Mouse (Mus musculus): ENCODE results near the gene Chil5. TPM values are rescaled to one million over a fixed set of nuclear protein-coding genes. Genes with fewer than 3 reads are reported as not detected.
"Not testable (repeated sequence)": the region's sequence is repeated elsewhere in the genome, so short reads cannot be mapped to it uniquely, and the experiment has no call there.

Chil5 gene
- polyA plus RNA-seq (2015; fragmentation: Nextera tagmentation; extraction: Ambion mirVana), result 0.31 and 0.35 TPM in 2 replicates

DNA sequence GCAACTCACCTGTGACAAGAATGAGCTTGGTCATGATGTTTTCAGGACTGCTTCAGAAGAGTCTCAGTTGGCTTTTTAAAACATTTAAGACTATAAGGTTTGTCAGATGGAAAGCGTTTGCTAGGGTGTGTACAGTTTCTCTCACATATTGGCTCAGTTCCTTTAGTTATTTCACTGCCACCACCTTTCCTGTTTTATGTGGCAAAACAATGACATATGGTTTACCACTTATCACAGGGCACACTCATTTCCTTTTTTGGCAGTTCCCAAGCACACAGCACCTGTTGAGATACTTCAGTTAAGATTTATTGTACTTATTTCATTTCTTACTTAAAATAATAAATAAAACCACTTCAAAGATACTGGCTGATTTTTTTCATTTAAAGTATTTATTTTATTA is at the start of gene Chil5:
Gene Chil5 (minus strand): TSS at position 34 of the 400 bp plus-strand sequence.
- Histone ChIP-seq H3K4me1 (no peaks in the 10 kb centered on the region), H3K27me3 (replicated peaks) (no peaks in the 10 kb centered on the region), H3K36me3 (no peaks in the 10 kb centered on the region), H3K4me3 (no peak within 1 kb of the TSS), H3K9ac (no peak within 1 kb of the TSS), H3K9me3 (no peaks in the 10 kb centered on the region), H3K27ac (replicated peaks) (no peak within 1 kb of the TSS), H3K4me2 (no peak within 1 kb of the TSS)
- no peak for ATAC-seq (ENCODE audit: extremely low read depth, insufficient number of reproducible peaks, low FRiP score, low TSS enrichment)
- 75% methylated on average over 1 of the region's 1 CpGs for WGBS

- H3K27me3 ChIP-seq (replicated peaks), result 0 out of 2 replicates have a peak, but pooled peaks cover 3% of the 10 kb centered on the region
- no peaks in the 10 kb centered on the region for H3K9me3 ChIP-seq
- H3K4me2 ChIP-seq, result no peak overlapping the region
- no peak overlapping the region for H3K4me3 ChIP-seq
- 28% methylated on average over 1 of the region's 1 CpGs for WGBS
- H3K27ac ChIP-seq (replicated peaks), result no peak overlapping the region
- no peaks in the 10 kb centered on the region for H3K4me1 ChIP-seq
- no peak overlapping the region for H3K9ac ChIP-seq
- H3K36me3 ChIP-seq, result no peaks in the 10 kb centered on the region
- no peak for ATAC-seq (ENCODE audit: extremely low read depth, insufficient number of reproducible peaks, low FRiP score, low TSS enrichment)
Observed at GRCm38 (mm10) chr3:106074824-106075223, 42.2 kb upstream of the Chil5 start.

- Histone ChIP-seq H3K4me1 (no peaks in the 10 kb centered on the region), H3K27me3 (replicated peaks) (0 out of 2 replicates have a peak, but pooled peaks cover 3% of the 10 kb centered on the region), H3K9me3 (no peaks in the 10 kb centered on the region), H3K4me3 (no peak overlapping the region), H3K4me2 (no peak overlapping the region), H3K9ac (no peak overlapping the region), H3K36me3 (no peaks in the 10 kb centered on the region), H3K27ac (replicated peaks) (no peak overlapping the region)
- ATAC-seq (ENCODE audit: extremely low read depth, insufficient number of reproducible peaks, low FRiP score, low TSS enrichment), result no peak
- WGBS, result 75% methylated on average over 2 of the region's 2 CpGs
Observed at GRCm38 (mm10) chr3:106070994-106071393, 38.4 kb upstream of the Chil5 start.

GRCm38 (mm10) chr3:106067707-106068106 is 35.1 kb upstream of the Chil5 start:
- not testable (repeated sequence) for H3K4me2 ChIP-seq; H3K4me1 ChIP-seq; H3K27ac ChIP-seq (replicated peaks); H3K9me3 ChIP-seq; H3K36me3 ChIP-seq; H3K4me3 ChIP-seq; H3K9ac ChIP-seq; H3K27me3 ChIP-seq (replicated peaks); ATAC-seq (ENCODE audit: extremely low read depth, insufficient number of reproducible peaks, low FRiP score, low TSS enrichment)
- 35% methylated on average over 5 of the region's 5 CpGs for WGBS

DNA sequence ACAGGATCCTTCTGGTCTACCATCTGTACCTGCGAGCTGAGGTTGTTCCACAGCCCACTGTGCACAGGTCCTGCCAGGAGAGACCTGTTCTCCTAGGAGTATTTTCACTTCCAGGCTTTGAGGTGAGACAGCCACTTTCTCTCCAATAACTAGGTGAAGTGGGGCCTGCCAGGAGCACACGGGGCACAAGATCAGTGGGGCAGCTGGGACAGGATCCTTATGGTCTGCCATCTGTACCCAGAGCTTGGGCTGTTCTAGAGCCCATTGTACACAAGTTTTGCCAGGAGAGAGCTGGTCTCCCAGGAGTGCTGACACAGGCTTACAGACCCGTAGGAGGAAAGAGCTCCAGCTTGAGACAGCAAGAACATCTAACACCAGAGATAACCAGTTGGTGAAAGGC is 25.4 kb upstream of the Chil5 start:
- Histone ChIP-seq H3K4me2 (no peak overlapping the region), H3K4me3 (no peak overlapping the region), H3K36me3 (no peaks in the 10 kb centered on the region), H3K9ac (no peak overlapping the region), H3K27ac (replicated peaks) (no peak overlapping the region), H3K4me1 (no peaks in the 10 kb centered on the region), H3K27me3 (replicated peaks) (no peaks in the 10 kb centered on the region), H3K9me3 (no peaks in the 10 kb centered on the region)
- 70% methylated on average over 3 of the region's 3 CpGs for WGBS
- no peak for ATAC-seq (ENCODE audit: extremely low read depth, insufficient number of reproducible peaks, low FRiP score, low TSS enrichment)

GRCm38 (mm10) chr3:106051896-106052295 is 19.3 kb upstream of the Chil5 start:
- ATAC-seq (ENCODE audit: extremely low read depth, insufficient number of reproducible peaks, low FRiP score, low TSS enrichment), result no peak
- Histone ChIP-seq H3K4me2 (no peak overlapping the region), H3K27ac (replicated peaks) (no peak overlapping the region), H3K4me1 (no peaks in the 10 kb centered on the region), H3K4me3 (no peak overlapping the region), H3K27me3 (replicated peaks) (no peaks in the 10 kb centered on the region), H3K9ac (no peak overlapping the region), H3K9me3 (no peaks in the 10 kb centered on the region), H3K36me3 (no peaks in the 10 kb centered on the region)
- 45% methylated on average over 18 of the region's 18 CpGs for WGBS

DNA sequence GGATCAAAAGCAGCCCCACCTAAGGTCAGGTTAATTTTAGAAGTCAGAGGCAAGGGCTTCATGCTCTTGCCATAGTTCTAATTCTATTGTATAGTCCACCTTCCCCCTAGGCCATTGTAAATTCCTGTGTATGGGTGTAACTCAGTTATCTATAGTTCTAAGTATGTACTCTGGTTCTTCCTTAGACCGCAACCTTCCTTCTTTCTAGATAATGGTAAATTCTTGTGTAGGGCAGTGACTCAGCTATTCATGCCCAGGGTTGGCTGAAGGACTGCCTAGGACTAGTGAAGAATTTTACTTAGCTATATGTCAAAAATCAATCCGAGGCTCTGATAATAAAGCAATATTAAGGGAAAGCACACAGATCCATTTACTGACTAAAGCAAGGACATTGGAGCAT is 7.7 kb upstream of the Chil5 start:
- ATAC-seq (ENCODE audit: extremely low read depth, insufficient number of reproducible peaks, low FRiP score, low TSS enrichment), result no peak
- no peaks in the 10 kb centered on the region for H3K9me3 ChIP-seq
- no peaks in the 10 kb centered on the region for H3K36me3 ChIP-seq
- H3K27me3 ChIP-seq (replicated peaks), result no peaks in the 10 kb centered on the region
- 61% methylated on average over 2 of the region's 2 CpGs for WGBS
- H3K4me2 ChIP-seq, result no peak overlapping the region
- H3K4me3 ChIP-seq, result no peak overlapping the region
- H3K4me1 ChIP-seq, result no peaks in the 10 kb centered on the region
- H3K27ac ChIP-seq (replicated peaks), result no peak overlapping the region
- no peak overlapping the region for H3K9ac ChIP-seq

- Histone ChIP-seq H3K4me2 (no peak overlapping the region), H3K27ac (replicated peaks) (no peak overlapping the region), H3K9ac (no peak overlapping the region), H3K9me3 (no peaks in the 10 kb centered on the region), H3K4me3 (no peak overlapping the region), H3K36me3 (no peaks in the 10 kb centered on the region), H3K4me1 (no peaks in the 10 kb centered on the region), H3K27me3 (replicated peaks) (no peaks in the 10 kb centered on the region)
- WGBS, result 84% methylated on average over 2 of the region's 2 CpGs
- ATAC-seq (ENCODE audit: extremely low read depth, insufficient number of reproducible peaks, low FRiP score, low TSS enrichment), result no peak
Observed at GRCm38 (mm10) chr3:106024135-106024534, 8.5 kb downstream of the Chil5 start.

- no peak for ATAC-seq (ENCODE audit: extremely low read depth, insufficient number of reproducible peaks, low FRiP score, low TSS enrichment)
- Histone ChIP-seq H3K36me3 (no peaks in the 10 kb centered on the region), H3K4me1 (no peaks in the 10 kb centered on the region), H3K4me3 (no peak overlapping the region), H3K27me3 (replicated peaks) (no peaks in the 10 kb centered on the region), H3K9me3 (no peaks in the 10 kb centered on the region), H3K9ac (no peak overlapping the region), H3K27ac (replicated peaks) (no peak overlapping the region), H3K4me2 (no peak overlapping the region)
Observed at GRCm38 (mm10) chr3:106021840-106022239, 10.8 kb downstream of the Chil5 start.

DNA sequence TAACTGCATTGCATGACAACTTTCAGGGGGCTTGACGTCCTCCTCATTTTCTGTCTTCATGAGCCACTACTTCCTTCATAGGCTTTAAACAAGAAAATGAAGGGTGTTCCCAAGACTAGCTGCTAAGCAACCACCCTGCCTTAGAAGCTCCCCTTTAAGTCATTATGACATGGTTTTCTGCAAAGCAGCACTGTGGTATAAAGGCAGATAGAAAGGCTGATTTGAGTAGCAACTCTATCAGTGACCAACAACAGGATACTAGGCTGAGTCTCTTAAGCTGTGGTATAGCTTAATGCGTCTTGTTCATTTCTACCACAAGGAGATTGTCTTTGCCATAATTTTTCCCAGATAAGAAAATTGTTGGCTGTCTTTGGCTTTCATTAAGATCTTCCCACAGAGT is 18.1 kb downstream of the Chil5 start, which contains the start of gene Pifo:
Gene Pifo (minus strand): TSS at position 101 of the 400 bp plus-strand sequence.
- Histone ChIP-seq H3K27ac (replicated peaks) (no peak within 1 kb of the TSS), H3K4me2 (no peak within 1 kb of the TSS), H3K4me1 (no peaks in the 10 kb centered on the region), H3K36me3 (no peaks in the 10 kb centered on the region), H3K9ac (no peak within 1 kb of the TSS), H3K27me3 (replicated peaks) (no peaks in the 10 kb centered on the region), H3K4me3 (no peak within 1 kb of the TSS), H3K9me3 (no peaks in the 10 kb centered on the region)
- ATAC-seq (ENCODE audit: extremely low read depth, insufficient number of reproducible peaks, low FRiP score, low TSS enrichment), result no peak
- 76% methylated on average over 2 of the region's 2 CpGs for WGBS

- ATAC-seq (ENCODE audit: extremely low read depth, insufficient number of reproducible peaks, low FRiP score, low TSS enrichment); H3K36me3 ChIP-seq; H3K4me2 ChIP-seq; H3K9ac ChIP-seq; H3K4me3 ChIP-seq; H3K27ac ChIP-seq (replicated peaks); H3K4me1 ChIP-seq; H3K27me3 ChIP-seq (replicated peaks); H3K9me3 ChIP-seq: not testable (repeated sequence)
- 52% methylated on average over 10 of the region's 10 CpGs for WGBS
Observed at GRCm38 (mm10) chr3:106003360-106003759, 29.3 kb downstream of the Chil5 start.

- WGBS, result 16% methylated on average over 17 of the region's 17 CpGs
- H3K36me3 ChIP-seq, result no peaks in the 10 kb centered on the region
- no peak; the same call in 1 of the 2 replicates for ATAC-seq (ENCODE audit: extremely low read depth, insufficient number of reproducible peaks, low FRiP score, low TSS enrichment)
Observed at GRCm38 (mm10) chr3:106001416-106002370, 30.9 kb downstream of the Chil5 start.

More at GRCm38 (mm10) chr3:106001416-106002370, 30.9 kb downstream of the Chil5 start:
- peak overlapping the region; percentile 66 for H3K4me2 ChIP-seq
- H3K4me1 ChIP-seq, result peaks cover 9% of the 10 kb centered on the region
- H3K9me3 ChIP-seq, result no peaks in the 10 kb centered on the region
- H3K27me3 ChIP-seq (replicated peaks), result no peaks in the 10 kb centered on the region; the same call in 1 of the 2 replicates
- H3K4me3 ChIP-seq, result peak overlapping the region; percentile 37
- H3K9ac ChIP-seq, result no peak overlapping the region
- no peak overlapping the region for H3K27ac ChIP-seq (replicated peaks)
